Mouse (Mus musculus): ENCODE data around the gene Limch1. TPM values are rescaled to one million over a fixed set of nuclear protein-coding genes. Genes with fewer than 3 reads are reported as not detected.

Gene Limch1
- polyA plus RNA-seq, 1 experiment = not detected

GRCm38 (mm10) chr5:66797326-66797725 is 51.7 kb downstream of the Limch1 start:
- TF ChIP-seq GATA1 (IDR thresholded peaks at IDR 0.05; ENCODE audit: low read length) = no peak

GRCm38 (mm10) chr5:66798135-66798534 is 52.5 kb downstream of the Limch1 start:
- no peak for TF ChIP-seq GATA1 (IDR thresholded peaks at IDR 0.05; ENCODE audit: low read length)

GRCm38 (mm10) chr5:66798591-66799003 is 53.0 kb downstream of the Limch1 start:
- TF ChIP-seq GATA1 (IDR thresholded peaks at IDR 0.05; ENCODE audit: low read length) = no peak

- no peak for TF ChIP-seq GATA1 (IDR thresholded peaks at IDR 0.05; ENCODE audit: low read length)
Measured at GRCm38 (mm10) chr5:66800243-66800642, 54.6 kb downstream of the Limch1 start.

GRCm38 (mm10) chr5:66800977-66801376 is 55.4 kb downstream of the Limch1 start:
- no peak for TF ChIP-seq GATA1 (IDR thresholded peaks at IDR 0.05; ENCODE audit: low read length)

- no peak for TF ChIP-seq GATA1 (IDR thresholded peaks at IDR 0.05; ENCODE audit: low read length)
Measured at GRCm38 (mm10) chr5:66802196-66802595, 56.6 kb downstream of the Limch1 start.

- no peak for TF ChIP-seq GATA1 (IDR thresholded peaks at IDR 0.05; ENCODE audit: low read length)
Measured at GRCm38 (mm10) chr5:66806335-66806734, 60.7 kb downstream of the Limch1 start.

GRCm38 (mm10) chr5:66807737-66808136 is 62.1 kb downstream of the Limch1 start:
- no peak for TF ChIP-seq GATA1 (IDR thresholded peaks at IDR 0.05; ENCODE audit: low read length)

- no peak for TF ChIP-seq GATA1 (IDR thresholded peaks at IDR 0.05; ENCODE audit: low read length)
Measured at GRCm38 (mm10) chr5:66809016-66809570, 63.5 kb downstream of the Limch1 start.

- TF ChIP-seq GATA1 (IDR thresholded peaks at IDR 0.05; ENCODE audit: low read length) = no peak
Measured at GRCm38 (mm10) chr5:66810396-66810795, 64.8 kb downstream of the Limch1 start.

- no peak for TF ChIP-seq GATA1 (IDR thresholded peaks at IDR 0.05; ENCODE audit: low read length)
Measured at GRCm38 (mm10) chr5:66814674-66815073, 69.0 kb downstream of the Limch1 start.

- no peak for TF ChIP-seq GATA1 (IDR thresholded peaks at IDR 0.05; ENCODE audit: low read length)
Measured at GRCm38 (mm10) chr5:66815877-66816276, 70.2 kb downstream of the Limch1 start.

GRCm38 (mm10) chr5:66816751-66817150 is 71.1 kb downstream of the Limch1 start:
- TF ChIP-seq GATA1 (IDR thresholded peaks at IDR 0.05; ENCODE audit: low read length) = no peak

- no peak for TF ChIP-seq GATA1 (IDR thresholded peaks at IDR 0.05; ENCODE audit: low read length)
Measured at GRCm38 (mm10) chr5:66817184-66817956, 71.7 kb downstream of the Limch1 start.

GRCm38 (mm10) chr5:66822500-66823205 is 77.0 kb downstream of the Limch1 start:
- TF ChIP-seq GATA1 (IDR thresholded peaks at IDR 0.05; ENCODE audit: low read length) = no peak

GRCm38 (mm10) chr5:66825586-66825985 is 80.0 kb downstream of the Limch1 start:
- no peak for TF ChIP-seq GATA1 (IDR thresholded peaks at IDR 0.05; ENCODE audit: low read length)

All from G1E-ER4 (cell line).